Mouse (Mus musculus): Measurements from ENCODE around the gene Dusp8. TPM values are rescaled to one million over a fixed set of nuclear protein-coding genes. Genes with fewer than 3 reads are reported as not detected.

Gene Dusp8
- total and polyA plus RNA-seq, 3 experiments, result 0.14 to 1.5 (median 0.17) TPM

GRCm38 (mm10) chr7:142089648-142090447, 5.8 kb downstream of the Dusp8 start:
- dilution Hi-C loops (cut with MboI; ENCODE audit: extremely low pct_ligation_motif_present, extremely low pct_unique_long_range_greater_than_20kb, low sequenced_read_pairs) (no loop called here), in situ Hi-C loops (cut with MboI; ENCODE audit: low pct_ligation_motif_present, low pct_unique_long_range_greater_than_20kb, low sequenced_read_pairs) (no loop called here)
- no peaks in the 10 kb centered on the region for H3K79me2 ChIP-seq (replicated peaks; ENCODE audit: control insufficient read depth, extremely low read depth, insufficient read depth, poor library complexity, severe bottlenecking)
- DNase-seq (ENCODE audit: extremely low read depth), result no peak
- H3K4me1 ChIP-seq (ENCODE audit: control insufficient read depth in 1 of 2, insufficient read depth in 2 of 2), result peaks cover 5 to 13% of the 10 kb centered on the region in 2 experiments; a peak in 3 of 4 replicates
- H3K27ac ChIP-seq (ENCODE audit: insufficient read depth, low read depth), result no peak overlapping the region
- no peak overlapping the region for H3K4me3 ChIP-seq (replicated peaks in 1 of 3; ENCODE audit: low read depth in 2 of 3, low read length in 2 of 3, poor library complexity in 1 of 3)
- no peak overlapping the region for H3K9ac ChIP-seq (ENCODE audit: insufficient read depth, low read depth)
- TF ChIP-seq NELFE (IDR thresholded peaks at IDR 0.05; ENCODE audit: low read depth, low read length) (no peak), HCFC1 (IDR thresholded peaks at IDR 0.05; ENCODE audit: low read depth, low read length) (no peak), IRF4 (IDR thresholded peaks at IDR 0.05; ENCODE audit: low read depth, low read length) (no peak), TBP (conservative IDR thresholded peaks at IDR 0.05; ENCODE audit: low read depth, low read length) (no peak), ZNF384 (IDR thresholded peaks at IDR 0.05; ENCODE audit: low read depth, low read length) (no peak), NRF1 (IDR thresholded peaks at IDR 0.05; ENCODE audit: low read depth, low read length) (no peak), SMC3 (IDR thresholded peaks at IDR 0.05; ENCODE audit: low read depth, low read length) (no peak), ELF1 (IDR thresholded peaks at IDR 0.05; ENCODE audit: low read depth, low read length) (no peak), MEF2A (IDR thresholded peaks at IDR 0.05; ENCODE audit: borderline replicate concordance, low read depth, low read length) (no peak), KAT2A (IDR thresholded peaks at IDR 0.05; ENCODE audit: insufficient replicate concordance, low read length) (no peak), MYC (IDR thresholded peaks at IDR 0.05; ENCODE audit: low read depth, low read length) (no peak), BHLHE40 (IDR thresholded peaks at IDR 0.05; ENCODE audit: low read depth, low read length) (no peak), UBTF (IDR thresholded peaks at IDR 0.05; ENCODE audit: low read depth, low read length) (no peak), ZC3H11A (IDR thresholded peaks at IDR 0.05; ENCODE audit: low read depth, low read length) (no peak), USF2 (conservative IDR thresholded peaks at IDR 0.05; ENCODE audit: low read depth, low read length) (no peak), TCF12 (IDR thresholded peaks at IDR 0.05; ENCODE audit: low read depth, low read length) (no peak), CHD2 (IDR thresholded peaks at IDR 0.05; ENCODE audit: low read length) (no peak), ZMIZ1 (IDR thresholded peaks at IDR 0.05; ENCODE audit: low read depth, low read length) (no peak), MXI1 (IDR thresholded peaks at IDR 0.05; ENCODE audit: low read depth, low read length) (no peak)
- no peaks in the 10 kb centered on the region for H3K9me3 ChIP-seq (replicated peaks; ENCODE audit: low read length)
- no peak overlapping the region for H3K4me2 ChIP-seq (ENCODE audit: insufficient read depth, low read depth, poor library complexity, severe bottlenecking)
- peaks cover 70% of the 10 kb centered on the region for H3K27me3 ChIP-seq (replicated peaks)
- H3K36me3 ChIP-seq (replicated peaks in 1 of 2; ENCODE audit: control insufficient read depth in 1 of 2, insufficient read depth in 1 of 2, low read length in 1 of 2), result peaks cover 2 to 11% of the 10 kb centered on the region in 2 experiments

GRCm38 (mm10) chr7:142088886-142089285, 6.8 kb downstream of the Dusp8 start:
- Histone ChIP-seq H3K9ac (ENCODE audit: insufficient read depth, low read depth) (no peak overlapping the region), H3K27ac (ENCODE audit: insufficient read depth, low read depth) (no peak overlapping the region), H3K36me3 (replicated peaks in 1 of 2; ENCODE audit: control insufficient read depth in 1 of 2, insufficient read depth in 1 of 2, low read length in 1 of 2) (peaks cover 2 to 14% of the 10 kb centered on the region in 2 experiments)

More at GRCm38 (mm10) chr7:142088886-142089285, 6.8 kb downstream of the Dusp8 start:
- Histone ChIP-seq H3K79me2 (replicated peaks; ENCODE audit: control insufficient read depth, extremely low read depth, insufficient read depth, poor library complexity, severe bottlenecking) (no peaks in the 10 kb centered on the region), H3K27me3 (replicated peaks) (peaks cover 69% of the 10 kb centered on the region), H3K4me3 (replicated peaks in 1 of 3; ENCODE audit: low read depth in 2 of 3, low read length in 2 of 3, poor library complexity in 1 of 3) (no peak overlapping the region), H3K9me3 (replicated peaks; ENCODE audit: low read length) (no peaks in the 10 kb centered on the region), H3K4me2 (ENCODE audit: insufficient read depth, low read depth, poor library complexity, severe bottlenecking) (no peak overlapping the region), H3K4me1 (ENCODE audit: control insufficient read depth in 1 of 2, insufficient read depth in 2 of 2) (peaks cover 3 to 5% of the 10 kb centered on the region in 2 experiments; a peak in 1 of 4 replicates)
- in situ Hi-C loops (cut with MboI; ENCODE audit: low pct_ligation_motif_present, low pct_unique_long_range_greater_than_20kb, low sequenced_read_pairs) (no loop called here), dilution Hi-C loops (cut with MboI; ENCODE audit: extremely low pct_ligation_motif_present, extremely low pct_unique_long_range_greater_than_20kb, low sequenced_read_pairs) (no loop called here)
- TF ChIP-seq ZMIZ1 (IDR thresholded peaks at IDR 0.05; ENCODE audit: low read depth, low read length), result no peak
- no peak for TF ChIP-seq POLR2A (IDR thresholded peaks at IDR 0.05; ENCODE audit: low read depth, low read length)
- no peak for TF ChIP-seq POLR2AphosphoS2 (IDR thresholded peaks at IDR 0.05; ENCODE audit: low read depth, low read length)
- TF ChIP-seq BHLHE40 (IDR thresholded peaks at IDR 0.05; ENCODE audit: low read depth, low read length), result no peak
- no peak for TF ChIP-seq HCFC1 (IDR thresholded peaks at IDR 0.05; ENCODE audit: low read depth, low read length)
- TF ChIP-seq MXI1 (IDR thresholded peaks at IDR 0.05; ENCODE audit: low read depth, low read length), result no peak
- TF ChIP-seq SMC3 (IDR thresholded peaks at IDR 0.05; ENCODE audit: low read depth, low read length), result no peak
- TF ChIP-seq USF1 (IDR thresholded peaks at IDR 0.05; ENCODE audit: low read depth, low read length), result no peak
- TF ChIP-seq E2F4 (IDR thresholded peaks at IDR 0.05; ENCODE audit: insufficient replicate concordance, low read depth, low read length), result no peak
- no peak for TF ChIP-seq USF2 (conservative IDR thresholded peaks at IDR 0.05; ENCODE audit: low read depth, low read length)
- no peak for TF ChIP-seq UBTF (IDR thresholded peaks at IDR 0.05; ENCODE audit: low read depth, low read length)
- TF ChIP-seq CTCF (conservative IDR thresholded peaks at IDR 0.05 in 1 of 2, IDR thresholded peaks at IDR 0.05 in 1 of 2; ENCODE audit: low read depth in 2 of 2, low read length in 2 of 2), result no peak
- no peak for TF ChIP-seq IRF4 (IDR thresholded peaks at IDR 0.05; ENCODE audit: low read depth, low read length)
- no peak for TF ChIP-seq ZKSCAN1 (IDR thresholded peaks at IDR 0.05; ENCODE audit: borderline replicate concordance, low read depth, low read length)
- TF ChIP-seq MAFK (IDR thresholded peaks at IDR 0.05; ENCODE audit: insufficient replicate concordance, low read length), result no peak
- TF ChIP-seq CHD2 (IDR thresholded peaks at IDR 0.05; ENCODE audit: low read length), result no peak
- no peak for TF ChIP-seq MEF2A (IDR thresholded peaks at IDR 0.05; ENCODE audit: borderline replicate concordance, low read depth, low read length)
- TF ChIP-seq KAT2A (IDR thresholded peaks at IDR 0.05; ENCODE audit: insufficient replicate concordance, low read length), result no peak
- no peak for DNase-seq (ENCODE audit: extremely low read depth)

Data from CH12.LX (cell line).